Mouse (Mus musculus) lung, postnatal 0 days (tissue): ENCODE measurements around the gene Polr1a. TPM values are rescaled to one million over a fixed set of nuclear protein-coding genes. Genes with fewer than 3 reads are reported as not detected.

Source experiments
- ATAC-seq: fragments of 200-750 bp; cut with Nextera tagmentation; 2 replicates; pipeline ENCODE4 v1.8.0; 2017; ENCODE audit warnings: moderate library complexity
- DNase-seq: peaks from one replicate; pipeline ENCODE4 v3.0.0-alpha.2; 2016; ENCODE audit warnings: low spot score
- H3K27ac ChIP-seq: fragments of 300-500 bp; sonication (generic); 2 replicates; pipeline ENCODE4 v1.5.1; 2014; ENCODE audit warnings: antibody characterized with exemption, mild to moderate bottlenecking, low read length, mixed read lengths
- H3K27me3 ChIP-seq: fragments of 300-500 bp; sonication (generic); replicated peaks from 2 replicates; pipeline ENCODE4 v1.6.1; 2014; ENCODE audit warnings: low read length, mixed read lengths; ENCODE audit not compliant: insufficient read depth
- H3K36me3 ChIP-seq: fragments of 300-500 bp; sonication (generic); 2 replicates; pipeline ENCODE4 v1.6.1; 2014; ENCODE audit warnings: low read length, mixed read lengths; ENCODE audit not compliant: insufficient read depth
- H3K4me1 ChIP-seq: fragments of 300-500 bp; sonication (generic); 2 replicates; pipeline ENCODE4 v1.6.1; 2014; ENCODE audit warnings: antibody characterized with exemption, low read depth, low read length, mixed read lengths; ENCODE audit not compliant: insufficient read depth
- H3K4me2 ChIP-seq: fragments of 300-500 bp; sonication (generic); replicated peaks from 2 replicates; pipeline ENCODE4 v1.6.1; 2014; ENCODE audit warnings: low read depth, mild to moderate bottlenecking, low read length, moderate library complexity, mixed read lengths
- H3K4me3 ChIP-seq: fragments of 300-500 bp; sonication (generic); 2 replicates; pipeline ENCODE4 v1.5.1; 2014; ENCODE audit warnings: low read depth, low read length
- H3K9ac ChIP-seq: fragments of 300-500 bp; sonication (generic); replicated peaks from 2 replicates; pipeline ENCODE4 v1.6.1; 2014; ENCODE audit warnings: low read depth, mild to moderate bottlenecking
- H3K9me3 ChIP-seq: fragments of 300-500 bp; sonication (generic); 2 replicates; pipeline ENCODE4 v1.6.1; 2016; ENCODE audit warnings: low read length, mixed read lengths
- CTCF ChIP-seq: IDR thresholded peaks from 2 replicates; pipeline ENCODE4 v1.5.1; 2016; ENCODE audit warnings: antibody characterized with exemption, mild to moderate bottlenecking
- EP300 ChIP-seq: IDR thresholded peaks from 2 replicates; pipeline ENCODE4 v1.6.1; 2016; ENCODE audit warnings: antibody characterized with exemption, mild to moderate bottlenecking, control low read depth
- WGBS: fragments of 180-500 bp; shearing (Covaris S2); extraction: QIAGEN DNeasy Blood & Tissue Kit; methylation state at CpG from one replicate; pipeline ENCODE4 v1.1.7; 2014; 5-methylcytosine and 5-hydroxymethylcytosine counted together
- polyA plus RNA-seq: library from polyadenylated mRNA; unstranded; fragments of >200 nt; fragmentation: Nextera tagmentation; extraction: Ambion mirVana; gene quantifications from 2 replicates; pipeline ENCODE4 v1.2.1, GENCODE M21; 2015

Gene Polr1a
- polyA plus RNA-seq, 1 experiment from 2014 or later, result 6.1 TPM

GRCm38 (mm10) chr6:71997215-71997614 lies 88.4 kb downstream of the Polr1a start:
- ATAC-seq, result no peak
- H3K9me3 ChIP-seq, result no peaks in the 10 kb centered on the region
- no peak overlapping the region for H3K9ac ChIP-seq
- WGBS, result 81% methylated on average over 1 of the region's 1 CpGs
- H3K4me3 ChIP-seq, result no peak overlapping the region
- no peak overlapping the region for H3K27ac ChIP-seq
- DNase-seq, result no peak
- no peak overlapping the region for H3K4me2 ChIP-seq
- no peaks in the 10 kb centered on the region for H3K4me1 ChIP-seq
- H3K36me3 ChIP-seq, result no peaks in the 10 kb centered on the region
- TF ChIP-seq CTCF, result no peak
- no peak for TF ChIP-seq EP300
- H3K27me3 ChIP-seq, result no peaks in the 10 kb centered on the region

GRCm38 (mm10) chr6:71999917-72000512 lies 91.2 kb downstream of the Polr1a start:
- Histone ChIP-seq H3K27me3 (no peaks in the 10 kb centered on the region), H3K4me1 (no peaks in the 10 kb centered on the region), H3K4me2 (no peak overlapping the region), H3K9me3 (no peaks in the 10 kb centered on the region), H3K27ac (no peak overlapping the region), H3K9ac (no peak overlapping the region), H3K4me3 (no peak overlapping the region), H3K36me3 (no peaks in the 10 kb centered on the region)
- 76% methylated on average over 11 of the region's 11 CpGs for WGBS
- ATAC-seq (no peak), DNase-seq (no peak)
- TF ChIP-seq EP300 (no peak), CTCF (no peak)

GRCm38 (mm10) chr6:72001220-72001777 lies 92.4 kb downstream of the Polr1a start:
- no peak overlapping the region for H3K4me3 ChIP-seq
- no peaks in the 10 kb centered on the region for H3K9me3 ChIP-seq
- 60% methylated on average over 5 of the region's 5 CpGs for WGBS

GRCm38 (mm10) chr6:72007411-72008212 lies 98.8 kb downstream of the Polr1a start:
- TF ChIP-seq CTCF, result no peak
- TF ChIP-seq EP300, result no peak
- no peak for DNase-seq
- Histone ChIP-seq H3K36me3 (no peaks in the 10 kb centered on the region), H3K9ac (no peak overlapping the region), H3K4me1 (no peaks in the 10 kb centered on the region), H3K27ac (no peak overlapping the region), H3K9me3 (no peaks in the 10 kb centered on the region), H3K4me2 (no peak overlapping the region), H3K27me3 (no peaks in the 10 kb centered on the region), H3K4me3 (no peak overlapping the region)
- ATAC-seq, result no peak
- 64% methylated on average over 3 of the region's 3 CpGs for WGBS

More at GRCm38 (mm10) chr6:72001220-72001777, 92.4 kb downstream of the Polr1a start:
- Histone ChIP-seq H3K27ac (no peak overlapping the region), H3K9ac (no peak overlapping the region), H3K4me1 (no peaks in the 10 kb centered on the region), H3K4me2 (no peak overlapping the region), H3K27me3 (no peaks in the 10 kb centered on the region), H3K36me3 (no peaks in the 10 kb centered on the region)
- ATAC-seq, result no peak
- DNase-seq, result no peak
- no peak for TF ChIP-seq CTCF
- TF ChIP-seq EP300, result no peak

GRCm38 (mm10) chr6:72008213-72008655 lies 99.4 kb downstream of the Polr1a start:
- ATAC-seq (no peak), DNase-seq (no peak)
- Histone ChIP-seq H3K27ac (no peak overlapping the region), H3K4me2 (no peak overlapping the region), H3K36me3 (no peaks in the 10 kb centered on the region), H3K9ac (no peak overlapping the region), H3K4me3 (no peak overlapping the region), H3K27me3 (no peaks in the 10 kb centered on the region), H3K9me3 (no peaks in the 10 kb centered on the region), H3K4me1 (no peaks in the 10 kb centered on the region)
- WGBS, result 85% methylated on average over 4 of the region's 4 CpGs
- no peak for TF ChIP-seq CTCF

- TF ChIP-seq EP300 (no peak), CTCF (no peak)
- WGBS, result 87% methylated on average over 1 of the region's 1 CpGs
- DNase-seq, result no peak
These were observed 100.6 kb downstream of the Polr1a start for GRCm38 (mm10) chr6:72009454-72009853.

More at GRCm38 (mm10) chr6:72009454-72009853, 100.6 kb downstream of the Polr1a start:
- Histone ChIP-seq H3K9me3 (no peaks in the 10 kb centered on the region), H3K27me3 (no peaks in the 10 kb centered on the region), H3K4me3 (no peak overlapping the region), H3K9ac (no peak overlapping the region), H3K4me2 (no peak overlapping the region), H3K27ac (no peak overlapping the region), H3K36me3 (no peaks in the 10 kb centered on the region), H3K4me1 (no peaks in the 10 kb centered on the region)
- ATAC-seq, result no peak
